Mouse (Mus musculus): ENCODE measurements at regions not wholly inside any gene's neighbourhood (a gene's known extent, or its start where the extent isn't known, plus 50 kb on each side); places are given as distances from the start of the nearest gene placed in this dataset.

- no peak for DNase-seq (ENCODE audit: extremely low spot score in 1 of 2, low spot score in 1 of 2)
These were observed 97.9 kb upstream of the Eef1e1 start for GRCm38 (mm10) chr13:38756629-38757227.

- peak; percentile 57 to 61 for DNase-seq (ENCODE audit: extremely low spot score in 1 of 2, low spot score in 1 of 2)
These were observed 94.9 kb upstream of the Eef1e1 start for GRCm38 (mm10) chr13:38753722-38754121.

GRCm38 (mm10) chr13:38751876-38752275, 93.0 kb upstream of the Eef1e1 start:
- no peak for DNase-seq (ENCODE audit: extremely low spot score in 1 of 2, low spot score in 1 of 2)

- no peak for DNase-seq (ENCODE audit: extremely low spot score in 1 of 2, low spot score in 1 of 2)
These were observed 81.2 kb upstream of the Eef1e1 start for GRCm38 (mm10) chr13:38740066-38740465.

- DNase-seq (ENCODE audit: extremely low spot score in 1 of 2, low spot score in 1 of 2): no peak
These were observed 77.6 kb upstream of the Eef1e1 start for GRCm38 (mm10) chr13:38736361-38737035.

GRCm38 (mm10) chr13:38735294-38735693, 76.4 kb upstream of the Eef1e1 start:
- no peak for DNase-seq (ENCODE audit: extremely low spot score in 1 of 2, low spot score in 1 of 2)

GRCm38 (mm10) chr13:38733246-38733645, 74.4 kb upstream of the Eef1e1 start:
- no peak for DNase-seq (ENCODE audit: extremely low spot score in 1 of 2, low spot score in 1 of 2)

GRCm38 (mm10) chr13:38725452-38725851, 66.6 kb upstream of the Eef1e1 start:
- peak in 1 of 2 experiments; percentile 9 for DNase-seq (ENCODE audit: extremely low spot score in 1 of 2, low spot score in 1 of 2)

GRCm38 (mm10) chr13:38721166-38721565, 62.3 kb upstream of the Eef1e1 start:
- no peak for DNase-seq (ENCODE audit: extremely low spot score in 1 of 2, low spot score in 1 of 2)

- DNase-seq (ENCODE audit: extremely low spot score in 1 of 2, low spot score in 1 of 2): peak in 1 of 2 experiments; percentile 27
These were observed 56.0 kb upstream of the Eef1e1 start for GRCm38 (mm10) chr13:38714838-38715237.
